Mouse (Mus musculus): Measurements from ENCODE around the gene Stard9.

DNA sequence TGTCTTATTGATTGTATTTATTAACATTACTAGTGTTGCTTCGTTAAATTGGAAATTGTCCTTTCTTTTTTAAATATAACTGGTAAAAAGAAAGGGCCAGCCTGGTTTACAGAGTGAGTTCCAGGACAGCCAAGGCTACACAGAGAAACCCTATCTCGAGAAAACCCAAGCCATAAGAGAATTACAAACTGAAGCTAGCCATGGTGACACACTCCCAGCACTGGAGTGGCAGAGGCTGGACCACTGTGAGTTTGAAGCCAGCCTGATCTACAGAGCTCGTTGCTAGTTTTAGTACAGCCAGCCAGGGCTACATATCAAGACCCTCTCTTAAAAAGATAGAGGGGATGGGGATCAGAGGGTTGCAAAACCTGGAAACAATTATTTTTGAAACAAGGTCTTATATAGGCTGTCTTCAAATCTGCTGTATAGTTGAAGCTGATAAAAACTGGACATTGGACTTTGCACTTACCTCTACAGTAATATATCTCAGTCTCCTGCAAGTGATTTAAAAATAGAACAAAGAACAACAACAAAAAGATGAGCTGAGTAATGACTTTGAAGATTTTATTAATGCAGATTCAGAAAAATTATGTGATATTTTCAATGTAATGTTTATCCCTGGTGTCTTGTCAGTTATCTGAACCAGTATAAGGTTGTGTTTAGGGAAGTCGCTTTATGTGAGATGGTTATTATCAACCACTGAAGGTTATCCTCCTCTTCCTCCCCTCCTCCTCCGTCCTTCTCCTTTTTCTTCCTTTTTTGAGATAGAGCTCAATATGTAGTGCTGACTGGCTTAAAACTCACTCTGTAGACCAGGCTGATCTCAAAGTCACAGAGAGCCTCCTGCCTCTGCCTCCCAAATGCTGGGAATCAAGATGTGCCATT lies 12.4 kb upstream of the Stard9 start:
- TF ChIP-seq CTCF (IDR thresholded peaks at IDR 0.05; ENCODE audit: extremely low read depth, insufficient read length, insufficient replicate concordance, low read depth, low read length) = no peak
- TF ChIP-seq POLR2A (IDR thresholded peaks at IDR 0.05; ENCODE audit: low read depth, low read length) = no peak

All from small intestine, adult 2 months (tissue).